Mouse (Mus musculus): ENCODE results near the gene Zfp712. TPM values are rescaled to one million over a fixed set of nuclear protein-coding genes. Genes with fewer than 3 reads are reported as not detected.

Gene Zfp712
- total and polyA plus RNA-seq, 2 experiments from 2014 or later = 1.0 to 1.3 TPM

- WGBS = 67% methylated on average over 1 of the region's 1 CpGs
- ATAC-seq (ENCODE audit: insufficient read depth, low read depth) = no peak
- no peaks in the 10 kb centered on the region for H3K4me1 ChIP-seq (ENCODE audit: control insufficient read depth, insufficient read depth)
Observed at GRCm38 (mm10) chr13:67090154-67090553, 29.2 kb upstream of the Zfp712 start.

DNA sequence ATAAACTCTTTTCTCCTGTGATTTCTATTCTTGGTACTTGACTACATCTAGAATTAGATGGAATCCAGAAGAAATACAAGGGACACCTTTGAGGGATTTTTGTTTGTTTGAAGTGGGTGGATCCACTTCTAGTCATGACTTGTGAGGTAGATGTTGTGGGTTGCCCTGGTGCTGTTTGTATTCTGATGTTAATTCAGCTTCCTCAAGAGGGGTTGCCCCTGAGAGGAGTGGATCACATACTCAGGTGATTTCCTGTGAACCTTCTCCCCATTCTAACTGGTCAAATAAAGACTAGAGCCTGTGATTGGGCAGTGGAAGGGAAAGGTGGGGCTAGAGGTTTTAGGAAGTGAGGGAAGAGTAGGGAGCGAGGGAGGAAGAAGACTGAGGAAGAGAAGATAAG is 21.0 kb upstream of the Zfp712 start:
- DNase-seq (ENCODE audit: low spot score) = no peak
- no peak for ATAC-seq (ENCODE audit: insufficient read depth, low read depth)
- peak overlapping the region; percentile 78; the same call in 1 of the 2 replicates for H3K9ac ChIP-seq (replicated peaks; ENCODE audit: low read depth, low read length)
- no peak for TF ChIP-seq EP300 (IDR thresholded peaks at IDR 0.05; ENCODE audit: low read depth)
- TF ChIP-seq CTCF (IDR thresholded peaks at IDR 0.05; ENCODE audit: low read depth) = no peak
- H3K27me3 ChIP-seq (ENCODE audit: control insufficient read depth, insufficient read depth, low read length) = no peaks in the 10 kb centered on the region
- 63% methylated on average over 1 of the region's 1 CpGs for WGBS
- peak overlapping the region; percentile 71 for H3K4me3 ChIP-seq (ENCODE audit: low read depth, low read length)
- no peaks in the 10 kb centered on the region for H3K9me3 ChIP-seq (replicated peaks; ENCODE audit: control insufficient read depth, low read length)
- H3K4me1 ChIP-seq (ENCODE audit: control insufficient read depth, insufficient read depth) = 0 out of 2 replicates have a peak, but pooled peaks cover 8% of the 10 kb centered on the region
- H3K4me2 ChIP-seq (ENCODE audit: low read depth, low read length) = peak overlapping the region; percentile 86
- H3K36me3 ChIP-seq (replicated peaks; ENCODE audit: control insufficient read depth, insufficient read depth, low read length) = 0 out of 2 replicates have a peak, but pooled peaks cover 5% of the 10 kb centered on the region
- H3K27ac ChIP-seq (ENCODE audit: low read depth) = peak overlapping the region; percentile 92

More at GRCm38 (mm10) chr13:67090154-67090553, 29.2 kb upstream of the Zfp712 start:
- Histone ChIP-seq H3K27me3 (ENCODE audit: control insufficient read depth, insufficient read depth, low read length) (no peaks in the 10 kb centered on the region), H3K36me3 (replicated peaks; ENCODE audit: control insufficient read depth, insufficient read depth, low read length) (no peaks in the 10 kb centered on the region), H3K9ac (replicated peaks; ENCODE audit: low read depth, low read length) (no peak overlapping the region), H3K4me3 (ENCODE audit: low read depth, low read length) (no peak overlapping the region), H3K4me2 (ENCODE audit: low read depth, low read length) (no peak overlapping the region), H3K27ac (ENCODE audit: low read depth) (no peak overlapping the region), H3K9me3 (replicated peaks; ENCODE audit: control insufficient read depth, low read length) (no peaks in the 10 kb centered on the region)
- DNase-seq (ENCODE audit: low spot score) = no peak
- no peak for TF ChIP-seq EP300 (IDR thresholded peaks at IDR 0.05; ENCODE audit: low read depth)
- no peak for TF ChIP-seq CTCF (IDR thresholded peaks at IDR 0.05; ENCODE audit: low read depth)

DNA sequence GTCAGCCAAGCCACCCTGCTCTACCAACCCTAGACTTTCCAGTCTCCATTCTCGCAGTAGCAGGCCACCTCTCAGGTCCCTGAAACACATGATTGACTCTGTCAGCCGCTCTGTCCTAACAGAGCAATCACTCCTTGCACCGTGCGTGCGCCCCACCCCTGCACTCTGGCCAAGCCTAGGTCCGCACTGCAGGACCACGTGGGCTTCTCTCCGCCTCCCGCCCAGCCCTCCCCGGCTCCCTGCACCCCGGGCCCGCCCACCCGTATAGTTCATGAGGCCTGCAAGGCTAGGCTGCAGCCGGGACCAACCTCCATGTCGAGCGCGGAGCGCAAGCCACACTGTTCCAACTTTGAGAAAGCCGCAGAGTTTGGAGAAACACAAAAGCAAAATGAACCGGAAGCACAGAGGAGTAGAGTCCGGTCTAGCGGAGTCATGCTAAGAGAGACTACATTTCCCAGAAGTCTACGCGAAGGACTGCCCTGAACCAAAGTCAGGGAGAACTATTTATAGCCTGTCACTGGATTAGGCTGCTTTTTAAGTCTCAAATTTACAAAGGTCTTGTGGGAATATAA is 20.3 kb upstream of the Zfp712 start:
- H3K4me1 ChIP-seq (ENCODE audit: control insufficient read depth, insufficient read depth) = 0 out of 2 replicates have a peak, but pooled peaks cover 8% of the 10 kb centered on the region
- peak overlapping the region; percentile 71 for H3K4me3 ChIP-seq (ENCODE audit: low read depth, low read length)
- under 1% methylated on average over 24 of the region's 24 CpGs for WGBS
- 0 out of 2 replicates have a peak, but pooled peaks cover 6% of the 10 kb centered on the region for H3K36me3 ChIP-seq (replicated peaks; ENCODE audit: control insufficient read depth, insufficient read depth, low read length)
- H3K27ac ChIP-seq (ENCODE audit: low read depth) = peak overlapping the region; percentile 92
- no peak for TF ChIP-seq CTCF (IDR thresholded peaks at IDR 0.05; ENCODE audit: low read depth)
- TF ChIP-seq EP300 (IDR thresholded peaks at IDR 0.05; ENCODE audit: low read depth) = no peak
- H3K4me2 ChIP-seq (ENCODE audit: low read depth, low read length) = peak overlapping the region; percentile 86
- H3K9me3 ChIP-seq (replicated peaks; ENCODE audit: control insufficient read depth, low read length) = no peaks in the 10 kb centered on the region
- H3K27me3 ChIP-seq (ENCODE audit: control insufficient read depth, insufficient read depth, low read length) = no peaks in the 10 kb centered on the region
- H3K9ac ChIP-seq (replicated peaks; ENCODE audit: low read depth, low read length) = peak overlapping the region; percentile 78
- DNase-seq (ENCODE audit: low spot score) (peak; percentile 93), ATAC-seq (ENCODE audit: insufficient read depth, low read depth) (peak; percentile 99)

- peaks cover 28% of the 10 kb centered on the region for H3K36me3 ChIP-seq (replicated peaks; ENCODE audit: control insufficient read depth, insufficient read depth, low read length)
- WGBS = 96% methylated on average over 2 of the region's 2 CpGs
- DNase-seq (ENCODE audit: low spot score) (no peak), ATAC-seq (ENCODE audit: insufficient read depth, low read depth) (no peak)
- H3K27ac ChIP-seq (ENCODE audit: low read depth) = no peak overlapping the region
- peaks cover 10% of the 10 kb centered on the region; the same call in 1 of the 2 replicates for H3K9me3 ChIP-seq (replicated peaks; ENCODE audit: control insufficient read depth, low read length)
- no peaks in the 10 kb centered on the region for H3K27me3 ChIP-seq (ENCODE audit: control insufficient read depth, insufficient read depth, low read length)
- H3K4me1 ChIP-seq (ENCODE audit: control insufficient read depth, insufficient read depth) = 0 out of 2 replicates have a peak, but pooled peaks cover 7% of the 10 kb centered on the region
- TF ChIP-seq EP300 (IDR thresholded peaks at IDR 0.05; ENCODE audit: low read depth) = no peak
- TF ChIP-seq CTCF (IDR thresholded peaks at IDR 0.05; ENCODE audit: low read depth) = no peak
- H3K4me3 ChIP-seq (ENCODE audit: low read depth, low read length) = no peak overlapping the region
- H3K4me2 ChIP-seq (ENCODE audit: low read depth, low read length) = no peak overlapping the region
- no peak overlapping the region for H3K9ac ChIP-seq (replicated peaks; ENCODE audit: low read depth, low read length)
Observed at GRCm38 (mm10) chr13:67077244-67077643, 16.3 kb upstream of the Zfp712 start.

GRCm38 (mm10) chr13:67072786-67073185 is 11.8 kb upstream of the Zfp712 start:
- ATAC-seq (ENCODE audit: insufficient read depth, low read depth) (no peak), DNase-seq (ENCODE audit: low spot score) (no peak)
- peaks cover 29% of the 10 kb centered on the region for H3K9me3 ChIP-seq (replicated peaks; ENCODE audit: control insufficient read depth, low read length)
- TF ChIP-seq EP300 (IDR thresholded peaks at IDR 0.05; ENCODE audit: low read depth) = no peak
- no peak for TF ChIP-seq CTCF (IDR thresholded peaks at IDR 0.05; ENCODE audit: low read depth)
- 88% methylated on average over 2 of the region's 2 CpGs for WGBS
- no peak overlapping the region for H3K9ac ChIP-seq (replicated peaks; ENCODE audit: low read depth, low read length)
- H3K4me3 ChIP-seq (ENCODE audit: low read depth, low read length) = no peak overlapping the region
- H3K4me1 ChIP-seq (ENCODE audit: control insufficient read depth, insufficient read depth) = no peaks in the 10 kb centered on the region
- H3K36me3 ChIP-seq (replicated peaks; ENCODE audit: control insufficient read depth, insufficient read depth, low read length) = peaks cover 50% of the 10 kb centered on the region
- H3K4me2 ChIP-seq (ENCODE audit: low read depth, low read length) = no peak overlapping the region
- H3K27me3 ChIP-seq (ENCODE audit: control insufficient read depth, insufficient read depth, low read length) = no peaks in the 10 kb centered on the region
- no peak overlapping the region for H3K27ac ChIP-seq (ENCODE audit: low read depth)

- Histone ChIP-seq H3K36me3 (replicated peaks; ENCODE audit: control insufficient read depth, insufficient read depth, low read length) (peaks cover 12% of the 10 kb centered on the region), H3K27me3 (ENCODE audit: control insufficient read depth, insufficient read depth, low read length) (no peaks in the 10 kb centered on the region), H3K4me1 (ENCODE audit: control insufficient read depth, insufficient read depth) (peaks cover 2% of the 10 kb centered on the region), H3K9ac (replicated peaks; ENCODE audit: low read depth, low read length) (no peak overlapping the region), H3K4me3 (ENCODE audit: low read depth, low read length) (no peak overlapping the region), H3K9me3 (replicated peaks; ENCODE audit: control insufficient read depth, low read length) (peaks cover 15% of the 10 kb centered on the region), H3K27ac (ENCODE audit: low read depth) (no peak overlapping the region), H3K4me2 (ENCODE audit: low read depth, low read length) (no peak overlapping the region)
- ATAC-seq (ENCODE audit: insufficient read depth, low read depth) (no peak), DNase-seq (ENCODE audit: low spot score) (no peak)
- WGBS = 81% methylated on average over 8 of the region's 8 CpGs
- TF ChIP-seq EP300 (IDR thresholded peaks at IDR 0.05; ENCODE audit: low read depth) (no peak), CTCF (IDR thresholded peaks at IDR 0.05; ENCODE audit: low read depth) (no peak)
Observed at GRCm38 (mm10) chr13:67065386-67065785, 4.4 kb upstream of the Zfp712 start.

Data from heart, postnatal 0 days (tissue).